Mouse (Mus musculus) midbrain, embryonic 15.5 days (tissue): ENCODE measurements around the gene Entpd1. TPM values are rescaled to one million over a fixed set of nuclear protein-coding genes. Genes with fewer than 3 reads are reported as not detected.

Experiments
- ATAC-seq: fragments of 200-750 bp; cut with Nextera tagmentation; replicated peaks from 2 replicates; pipeline ENCODE4 v1.8.0; 2017; ENCODE audit warnings: moderate TSS enrichment
- H3K27ac ChIP-seq: fragments of 300-500 bp; sonication (generic); 2 replicates; pipeline ENCODE4 v1.5.1; 2015; ENCODE audit warnings: mild to moderate bottlenecking, inconsistent platforms
- H3K27me3 ChIP-seq: fragments of 300-500 bp; sonication (generic); replicated peaks from 2 replicates; pipeline ENCODE4 v1.6.1; 2015; ENCODE audit warnings: inconsistent platforms
- H3K36me3 ChIP-seq: fragments of 300-500 bp; sonication (generic); replicated peaks from 2 replicates; pipeline ENCODE4 v1.6.1; 2015; ENCODE audit warnings: inconsistent platforms
- H3K4me1 ChIP-seq: fragments of 300-500 bp; sonication (generic); 2 replicates; pipeline ENCODE4 v1.6.1; 2015; ENCODE audit warnings: inconsistent platforms
- H3K4me2 ChIP-seq: fragments of 300-500 bp; sonication (generic); 2 replicates; pipeline ENCODE4 v1.6.1; 2015; ENCODE audit warnings: inconsistent platforms, mild to moderate bottlenecking, moderate library complexity
- H3K4me3 ChIP-seq: fragments of 300-500 bp; sonication (generic); 2 replicates; pipeline ENCODE4 v1.5.1; 2015; ENCODE audit warnings: mild to moderate bottlenecking, inconsistent platforms
- H3K9ac ChIP-seq: fragments of 300-500 bp; sonication (generic); 2 replicates; pipeline ENCODE4 v1.6.1; 2015; ENCODE audit warnings: mild to moderate bottlenecking, inconsistent platforms
- H3K9me3 ChIP-seq: fragments of 300-500 bp; sonication (generic); 2 replicates; pipeline ENCODE4 v1.6.1; 2016; ENCODE audit warnings: inconsistent platforms
- WGBS: fragments of 180-500 bp; shearing (Covaris S2); methylation state at CpG from one replicate; pipeline ENCODE4 v1.1.7; 2015; ENCODE audit warnings: mixed read lengths; 5-methylcytosine and 5-hydroxymethylcytosine counted together
- polyA plus RNA-seq: library from polyadenylated mRNA; unstranded; fragments of >200 nt; fragmentation: Nextera tagmentation; extraction: Ambion mirVana; gene quantifications from 2 replicates; pipeline ENCODE4 v1.2.1, GENCODE M21; 2015

The Entpd1 gene
- polyA plus RNA-seq, 1 experiment from 2014 or later: 8.8 TPM

GRCm38 (mm10) chr19:40716981-40717380 lies 104.8 kb downstream of the Entpd1 start:
- no peaks in the 10 kb centered on the region for H3K9me3 ChIP-seq
- H3K27ac ChIP-seq: no peak overlapping the region
- peaks cover 2% of the 10 kb centered on the region; the same call in 1 of the 2 replicates for H3K4me1 ChIP-seq
- H3K9ac ChIP-seq: no peak overlapping the region
- no peaks in the 10 kb centered on the region for H3K36me3 ChIP-seq
- 82% methylated on average over 6 of the region's 6 CpGs for WGBS
- no peaks in the 10 kb centered on the region for H3K27me3 ChIP-seq
- H3K4me2 ChIP-seq: no peak overlapping the region
- H3K4me3 ChIP-seq: no peak overlapping the region
- ATAC-seq: no peak

DNA sequence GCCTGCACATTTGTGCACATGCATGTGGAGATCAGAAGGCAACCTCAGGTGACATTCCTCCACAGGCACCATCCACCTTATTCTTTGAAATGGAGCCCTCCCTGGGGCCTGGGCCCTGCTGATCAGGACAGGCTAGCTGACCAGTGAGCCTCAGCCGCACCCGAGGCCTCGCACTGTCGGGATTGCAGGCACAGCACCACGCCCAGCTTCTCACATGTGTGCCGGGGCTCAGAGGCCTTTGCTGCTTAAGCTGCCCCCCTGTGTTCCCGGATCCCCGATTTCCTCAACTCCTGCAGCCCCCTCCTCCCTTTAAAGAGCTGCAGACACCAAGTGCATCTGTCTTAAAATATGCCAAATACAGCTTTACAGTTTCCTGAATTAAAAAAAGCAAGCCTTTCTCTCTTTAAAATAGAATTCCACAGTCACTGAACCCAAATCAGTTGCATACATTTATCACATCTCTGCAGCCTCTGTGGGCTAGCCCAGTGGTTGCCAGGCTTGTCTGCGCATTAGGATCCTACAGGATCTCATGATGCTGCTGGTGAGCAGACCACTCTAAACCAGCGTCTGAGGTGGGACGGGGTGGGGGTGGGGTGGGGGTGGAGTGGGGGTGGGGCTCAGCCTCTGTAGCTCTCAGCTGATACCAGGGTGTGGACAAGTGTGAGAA lies 107.4 kb downstream of the Entpd1 start:
- Histone ChIP-seq H3K27ac (no peak overlapping the region), H3K4me1 (peaks cover 6% of the 10 kb centered on the region; the same call in 1 of the 2 replicates), H3K4me2 (no peak overlapping the region), H3K4me3 (no peak overlapping the region), H3K9me3 (no peaks in the 10 kb centered on the region), H3K27me3 (no peaks in the 10 kb centered on the region), H3K36me3 (no peaks in the 10 kb centered on the region), H3K9ac (no peak overlapping the region)
- WGBS: 53% methylated on average over 11 of the region's 11 CpGs
- no peak for ATAC-seq

GRCm38 (mm10) chr19:40720381-40720780 lies 108.2 kb downstream of the Entpd1 start:
- Histone ChIP-seq H3K9ac (no peak overlapping the region), H3K27me3 (no peaks in the 10 kb centered on the region), H3K36me3 (no peaks in the 10 kb centered on the region), H3K27ac (no peak overlapping the region), H3K9me3 (no peaks in the 10 kb centered on the region), H3K4me3 (no peak overlapping the region), H3K4me1 (peaks cover 6% of the 10 kb centered on the region; the same call in 1 of the 2 replicates), H3K4me2 (no peak overlapping the region)
- 86% methylated on average over 12 of the region's 12 CpGs for WGBS
- no peak for ATAC-seq

DNA sequence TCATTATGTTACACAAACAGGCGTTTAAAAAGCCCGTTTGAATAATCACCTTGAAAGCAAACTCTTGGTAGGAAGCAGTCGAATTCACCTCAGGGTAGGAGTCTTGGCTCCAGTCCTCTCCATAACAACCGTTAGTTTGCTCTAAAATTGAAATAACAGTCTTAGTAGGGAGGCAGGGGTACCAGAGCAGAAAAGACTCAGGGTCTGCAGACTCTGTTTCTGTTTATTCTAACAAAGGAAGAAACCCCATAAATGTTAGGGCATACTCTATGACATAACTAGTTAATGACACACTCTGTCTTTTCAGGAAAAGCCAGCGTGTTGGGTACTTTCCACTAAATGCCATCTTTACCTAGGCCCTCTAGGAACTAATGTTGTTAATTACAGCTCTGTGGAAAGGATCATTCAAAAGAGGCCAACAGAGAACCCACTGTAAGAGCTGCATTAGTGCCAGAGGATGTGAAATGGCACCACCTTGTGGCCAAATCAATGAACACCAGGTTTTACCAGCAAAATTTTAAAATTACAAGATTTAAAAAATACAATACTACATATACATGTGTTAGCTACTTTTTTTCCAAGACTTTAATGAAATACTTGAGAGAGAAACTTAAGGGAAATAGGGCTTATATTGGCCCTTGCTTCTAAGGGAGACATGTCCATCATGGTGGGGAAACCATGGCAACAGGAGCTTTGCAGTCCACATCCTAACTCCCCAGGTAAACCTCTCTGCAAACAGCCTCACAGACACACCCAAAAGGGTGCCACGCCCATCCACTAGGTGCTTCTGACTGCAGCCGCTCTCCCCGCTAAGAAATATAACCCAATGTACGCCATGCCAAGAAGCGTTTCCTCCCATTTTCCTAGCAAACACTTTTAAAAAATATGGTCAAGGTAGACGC lies 110.2 kb downstream of the Entpd1 start:
- 54% methylated on average over 11 of the region's 11 CpGs for WGBS
- Histone ChIP-seq H3K4me2 (no peak overlapping the region), H3K9ac (no peak overlapping the region), H3K27ac (peak overlapping the region; percentile 61; the same call in 1 of the 2 replicates), H3K4me3 (no peak overlapping the region), H3K27me3 (no peaks in the 10 kb centered on the region), H3K36me3 (no peaks in the 10 kb centered on the region), H3K9me3 (no peaks in the 10 kb centered on the region), H3K4me1 (peaks cover 6% of the 10 kb centered on the region; the same call in 1 of the 2 replicates)
- ATAC-seq: peak; percentile 88

DNA sequence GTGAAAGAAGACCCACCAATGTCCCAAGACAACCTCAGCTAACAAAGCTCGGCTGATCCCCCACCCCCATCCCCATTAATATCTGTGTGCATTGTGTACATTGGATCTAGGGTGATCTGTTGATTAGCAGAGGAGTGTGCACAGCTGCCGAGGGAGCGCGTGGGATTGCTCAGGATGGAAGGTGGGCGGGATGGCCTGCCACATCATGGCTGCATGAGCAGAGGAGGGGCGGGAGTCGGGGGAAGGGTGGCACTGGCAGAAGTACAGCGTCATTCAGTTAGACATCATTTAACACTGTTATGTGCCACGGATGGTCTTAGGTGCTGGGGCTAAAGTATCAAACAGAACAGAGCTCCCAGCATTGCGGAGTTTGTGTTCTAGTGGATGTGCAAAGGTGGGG lies 111.3 kb downstream of the Entpd1 start:
- peaks cover 6% of the 10 kb centered on the region; the same call in 1 of the 2 replicates for H3K4me1 ChIP-seq
- no peak overlapping the region for H3K4me3 ChIP-seq
- 65% methylated on average over 10 of the region's 10 CpGs for WGBS
- H3K9ac ChIP-seq: no peak overlapping the region
- H3K27ac ChIP-seq: no peak overlapping the region
- no peak overlapping the region for H3K4me2 ChIP-seq
- no peaks in the 10 kb centered on the region for H3K36me3 ChIP-seq
- no peak for ATAC-seq
- H3K9me3 ChIP-seq: no peaks in the 10 kb centered on the region
- H3K27me3 ChIP-seq: no peaks in the 10 kb centered on the region

DNA sequence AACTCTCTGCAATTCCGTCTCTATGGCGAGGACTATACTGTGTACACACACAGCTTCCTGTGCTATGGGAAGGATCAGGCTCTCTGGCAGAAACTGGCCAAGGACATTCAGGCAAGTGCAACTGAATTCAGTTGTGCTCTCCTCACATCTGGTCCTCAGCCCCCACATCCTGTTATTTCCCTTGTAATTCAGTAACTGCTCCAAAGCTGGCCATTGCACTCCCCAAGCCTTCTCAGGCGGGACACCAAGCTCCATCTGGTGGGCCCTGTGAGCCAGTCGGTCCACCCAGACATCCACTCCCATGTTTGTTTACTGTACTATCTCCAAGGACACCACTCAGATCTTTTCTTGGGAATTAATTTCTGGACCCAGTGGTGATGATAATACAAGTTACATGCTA lies 114.0 kb downstream of the Entpd1 start:
- H3K9me3 ChIP-seq: no peaks in the 10 kb centered on the region
- H3K4me1 ChIP-seq: peaks cover 6% of the 10 kb centered on the region; the same call in 1 of the 2 replicates
- no peak for ATAC-seq
- 88% methylated on average over 4 of the region's 4 CpGs for WGBS
- H3K9ac ChIP-seq: no peak overlapping the region
- no peaks in the 10 kb centered on the region for H3K27me3 ChIP-seq
- no peak overlapping the region for H3K27ac ChIP-seq
- H3K36me3 ChIP-seq: no peaks in the 10 kb centered on the region
- H3K4me3 ChIP-seq: no peak overlapping the region
- H3K4me2 ChIP-seq: no peak overlapping the region

DNA sequence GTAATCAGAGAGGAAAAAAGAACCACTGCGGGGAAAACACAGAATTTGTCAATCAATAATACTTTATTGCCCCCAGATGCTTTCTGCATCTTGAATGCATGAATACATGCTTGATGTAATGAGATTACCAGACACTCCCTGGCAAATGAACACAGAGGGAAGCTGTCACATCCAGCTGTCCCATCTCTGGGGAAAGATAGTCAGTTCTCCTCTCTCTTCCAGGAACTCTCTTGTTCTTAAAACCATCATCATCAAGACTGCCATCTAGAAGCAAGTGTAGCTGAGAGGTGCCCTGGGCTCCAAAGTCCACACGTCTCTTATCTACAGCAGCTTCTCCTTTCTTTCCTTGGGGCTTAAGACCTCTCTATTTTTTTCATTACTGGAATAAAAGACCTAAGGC lies 114.4 kb downstream of the Entpd1 start:
- no peak overlapping the region for H3K4me3 ChIP-seq
- no peak overlapping the region for H3K9ac ChIP-seq
- no peaks in the 10 kb centered on the region for H3K27me3 ChIP-seq
- no peak for ATAC-seq
- H3K4me2 ChIP-seq: no peak overlapping the region
- no peaks in the 10 kb centered on the region for H3K9me3 ChIP-seq
- no peak overlapping the region for H3K27ac ChIP-seq
- no peaks in the 10 kb centered on the region for H3K36me3 ChIP-seq
- peaks cover 6% of the 10 kb centered on the region; the same call in 1 of the 2 replicates for H3K4me1 ChIP-seq
- 73% methylated on average over 2 of the region's 2 CpGs for WGBS

- Histone ChIP-seq H3K4me2 (no peak overlapping the region), H3K4me3 (no peak overlapping the region), H3K9ac (no peak overlapping the region), H3K4me1 (no peaks in the 10 kb centered on the region), H3K36me3 (no peaks in the 10 kb centered on the region), H3K27ac (no peak overlapping the region), H3K27me3 (no peaks in the 10 kb centered on the region), H3K9me3 (no peaks in the 10 kb centered on the region)
- ATAC-seq: no peak
- 87% methylated on average over 4 of the region's 4 CpGs for WGBS
Observed at GRCm38 (mm10) chr19:40728213-40728612, 116.0 kb downstream of the Entpd1 start.

- Histone ChIP-seq H3K27me3 (no peaks in the 10 kb centered on the region), H3K4me1 (no peaks in the 10 kb centered on the region), H3K9me3 (no peaks in the 10 kb centered on the region), H3K36me3 (no peaks in the 10 kb centered on the region), H3K9ac (no peak overlapping the region), H3K27ac (no peak overlapping the region), H3K4me3 (no peak overlapping the region), H3K4me2 (no peak overlapping the region)
- ATAC-seq: no peak
- 75% methylated on average over 12 of the region's 12 CpGs for WGBS
Observed at GRCm38 (mm10) chr19:40728732-40729420, 116.7 kb downstream of the Entpd1 start.

- Histone ChIP-seq H3K36me3 (no peaks in the 10 kb centered on the region), H3K4me3 (no peak overlapping the region), H3K4me1 (peaks cover 21% of the 10 kb centered on the region), H3K27me3 (no peaks in the 10 kb centered on the region), H3K27ac (peak overlapping the region; percentile 33; the same call in 1 of the 2 replicates), H3K9me3 (no peaks in the 10 kb centered on the region), H3K4me2 (no peak overlapping the region), H3K9ac (no peak overlapping the region)
- no peak for ATAC-seq
- 76% methylated on average over 10 of the region's 10 CpGs for WGBS
Observed at GRCm38 (mm10) chr19:40733409-40733808, 121.2 kb downstream of the Entpd1 start.

DNA sequence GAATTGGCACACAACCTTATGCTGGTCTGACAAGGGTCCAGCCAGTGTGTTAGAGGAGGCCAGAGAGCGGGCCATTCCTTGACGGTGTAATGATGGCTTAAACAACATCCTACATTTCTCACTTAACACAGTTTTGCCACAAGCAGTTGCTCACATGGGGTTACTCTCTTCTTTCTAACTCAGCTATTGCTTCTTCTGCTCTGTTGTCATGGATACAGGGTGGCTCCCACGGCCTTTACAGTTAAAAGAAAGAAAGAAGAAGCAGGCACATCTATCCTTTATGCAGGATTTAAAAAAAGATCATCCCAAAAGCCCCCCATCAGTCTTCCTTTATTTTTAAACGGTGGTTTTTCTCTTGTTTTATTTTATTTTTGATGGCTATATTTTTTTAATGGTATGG lies 121.7 kb downstream of the Entpd1 start:
- no peak; the same call in 1 of the 2 replicates for ATAC-seq
- no peaks in the 10 kb centered on the region for H3K9me3 ChIP-seq
- no peaks in the 10 kb centered on the region for H3K36me3 ChIP-seq
- no peak overlapping the region for H3K4me3 ChIP-seq
- H3K27ac ChIP-seq: peak overlapping the region; percentile 33; the same call in 1 of the 2 replicates
- H3K27me3 ChIP-seq: no peaks in the 10 kb centered on the region
- 40% methylated on average over 4 of the region's 4 CpGs for WGBS
- peaks cover 21% of the 10 kb centered on the region for H3K4me1 ChIP-seq
- H3K4me2 ChIP-seq: no peak overlapping the region
- no peak overlapping the region for H3K9ac ChIP-seq
